Mouse (Mus musculus) left cerebral cortex, adult 2 months (tissue): ENCODE data around the gene Use1. TPM values are rescaled to one million over a fixed set of nuclear protein-coding genes. Genes with fewer than 3 reads are reported as not detected.

Experiments used
- DNase-seq, 2 experiments: peaks; one replicate each; pipeline ENCODE4 v3.0.0; 2021 to 2022; ENCODE audit warnings: low spot score in 2 of 2, mixed read lengths in 1 of 2; ENCODE audit errors: extremely low spot score in 1 of 2
- H3K27ac ChIP-seq: fragments of 200-600 bp; 2 replicates; pipeline ENCODE4 v1.8.1; 2022
- H3K4me3 ChIP-seq: fragments of 200-600 bp; 2 replicates; pipeline ENCODE4 v1.8.1; 2022
- CTCF ChIP-seq: fragments of 200-600 bp; IDR thresholded peaks from 2 replicates; pipeline ENCODE4 v1.8.1; 2022; ENCODE audit warnings: antibody characterized with exemption, mild to moderate bottlenecking, moderate library complexity
- intact Hi-C: fragments of 180-260 bp; cut with DNase I; formaldehyde crosslinking; loops from one replicate; pipeline ENCODE4 v1.15.1; 2025
- total RNA-seq, 2 experiments: library from RNA; stranded (reverse); gene quantifications; 2 replicates each; pipeline ENCODE4 v1.2.3; 2021

Use1 gene
- total RNA-seq, 2 experiments from 2014 or later: 110 to 113 TPM

GRCm38 (mm10) chr8:71405401-71406098, 38.9 kb downstream of the Use1 start, which contains the start of gene Ankle1:
Gene Ankle1, plus strand, starts transcription at chr8:71406010.
- peak; percentile 90 to 94 for DNase-seq
- intact Hi-C loops: loop anchor here (2.0 kb wide), 1 partner anchor 53 kb away; no protein-coding TSS in a partner anchor

GRCm38 (mm10) chr8:71406099-71407015, 39.7 kb downstream of the Use1 start:
- peak overlapping the region; percentile 40 for H3K4me3 ChIP-seq
- intact Hi-C loops: no loop called here
- peak; percentile 53 for TF ChIP-seq CTCF
- no peak overlapping the region for H3K27ac ChIP-seq
- no peak for DNase-seq

More at GRCm38 (mm10) chr8:71405401-71406098, 38.9 kb downstream of the Use1 start, which contains the start of gene Ankle1:
- peak; percentile 62 for TF ChIP-seq CTCF
- H3K4me3 ChIP-seq: peak within 1 kb of the TSS; percentile 40
- 0 out of 2 replicates have a peak within 1 kb of the TSS, but pooled peaks have one; percentile 5 for H3K27ac ChIP-seq

DNA sequence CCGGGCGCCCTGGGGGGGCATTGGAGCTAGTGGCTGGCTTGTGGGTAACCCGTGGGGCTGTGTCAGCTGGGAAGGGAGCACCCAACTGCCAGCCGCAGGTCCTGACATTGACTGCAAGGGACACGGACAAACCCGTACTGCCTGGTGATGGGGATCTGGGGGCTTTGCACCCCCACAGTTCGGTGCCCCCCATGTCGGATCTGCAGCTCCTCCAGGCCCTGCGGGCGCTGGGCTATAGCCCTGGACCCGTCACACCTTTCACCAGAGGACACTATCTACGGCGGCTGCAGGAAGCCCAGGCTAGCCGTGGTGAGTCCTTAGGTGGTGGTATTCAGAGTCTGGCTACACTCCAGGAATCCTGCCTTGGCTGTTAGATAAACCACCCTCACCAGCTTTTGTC, 40.8 kb downstream of the Use1 start:
- no peak for DNase-seq
- TF ChIP-seq CTCF: no peak
- intact Hi-C loops: no loop called here
- H3K4me3 ChIP-seq: no peak overlapping the region
- H3K27ac ChIP-seq: no peak overlapping the region

GRCm38 (mm10) chr8:71408231-71408630, 41.6 kb downstream of the Use1 start:
- Histone ChIP-seq H3K27ac (no peak overlapping the region), H3K4me3 (no peak overlapping the region)
- intact Hi-C loops: no loop called here
- DNase-seq: no peak
- no peak for TF ChIP-seq CTCF

GRCm38 (mm10) chr8:71411535-71412273, 45.1 kb downstream of the Use1 start:
- TF ChIP-seq CTCF: no peak
- intact Hi-C loops: loop anchor here (5.0 kb wide), 1 partner anchor 1116 kb away; no protein-coding TSS in a partner anchor
- H3K27ac ChIP-seq: no peak overlapping the region
- H3K4me3 ChIP-seq: no peak overlapping the region
- DNase-seq: no peak

Other genes starting within 250 kb of the Use1 start
- gene Myo9b, start 94.1 kb upstream of the Use1 start, total RNA-seq: 10 to 100 TPM; 34.6 to 39.7 TPM
- 10 to 100 TPM; 10.0 to 14.7 TPM for gene Haus8, start 93.9 kb upstream of the Use1 start, total RNA-seq
- 10 to 100 TPM; 16.6 to 19.0 TPM for gene Ocel1, start 4.5 kb downstream of the Use1 start, total RNA-seq
- 10 to 100 TPM; 41.7 to 44.8 TPM for gene Nr2f6, start 15.1 kb downstream of the Use1 start, total RNA-seq
- 1 to 10 TPM; 4.6 to 4.7 TPM for gene Ushbp1, start 29.0 kb downstream of the Use1 start, total RNA-seq
- 100 to 1,000 TPM in 1 of 2 experiments, 10 to 100 TPM in 1; 97.3 to 107 TPM for gene Babam1, start 30.0 kb downstream of the Use1 start, total RNA-seq
- under 1 TPM; 0.35 to 0.36 TPM for gene Ankle1, start 39.2 kb downstream of the Use1 start, total RNA-seq
- 100 to 1,000 TPM; 302 to 335 TPM for gene Abhd8, start 96.8 kb downstream of the Use1 start, total RNA-seq
- 10 to 100 TPM; 49.2 to 57.1 TPM for gene Mrpl34, start 98.1 kb downstream of the Use1 start, total RNA-seq
- gene Dda1, start 102.4 kb downstream of the Use1 start, total RNA-seq: 10 to 100 TPM; 75.0 to 87.0 TPM
- 10 to 100 TPM; 62.5 to 64.0 TPM for gene Ano8, start 119.1 kb downstream of the Use1 start, total RNA-seq
- gene Gtpbp3, start 121.3 kb downstream of the Use1 start, total RNA-seq: 10 to 100 TPM; 33.0 to 37.4 TPM
- 1 to 10 TPM; 8.5 to 9.1 TPM for gene Plvap, start 144.9 kb downstream of the Use1 start, total RNA-seq
- not detected for gene Ccdc194, start 158.9 kb downstream of the Use1 start, total RNA-seq
- 1 to 10 TPM; 3.5 to 4.0 TPM for gene Bst2, start 170.6 kb downstream of the Use1 start, total RNA-seq
- gene Mvb12a, start 176.1 kb downstream of the Use1 start, total RNA-seq: 10 to 100 TPM; 37.2 to 37.6 TPM
- gene Tmem221, start 192.0 kb downstream of the Use1 start, total RNA-seq: not detected
- under 1 TPM in 1 of 2 experiments, not detected in 1; 0.11 TPM for gene Nxnl1, start 199.8 kb downstream of the Use1 start, total RNA-seq
- 100 to 1,000 TPM; 108 to 109 TPM for gene Slc27a1, start 202.0 kb downstream of the Use1 start, total RNA-seq
- gene Pgls, start 225.3 kb downstream of the Use1 start, total RNA-seq: 10 to 100 TPM; 29.1 to 33.0 TPM
- 1 to 10 TPM; 3.1 to 4.0 TPM for gene Fam129c, start 230.8 kb downstream of the Use1 start, total RNA-seq
- gene Colgalt1, start 244.2 kb downstream of the Use1 start, total RNA-seq: 10 to 100 TPM; 47.2 to 50.9 TPM